ENCODE assay signal across 8 mouse cellular contexts in the genomic region with DNA sequence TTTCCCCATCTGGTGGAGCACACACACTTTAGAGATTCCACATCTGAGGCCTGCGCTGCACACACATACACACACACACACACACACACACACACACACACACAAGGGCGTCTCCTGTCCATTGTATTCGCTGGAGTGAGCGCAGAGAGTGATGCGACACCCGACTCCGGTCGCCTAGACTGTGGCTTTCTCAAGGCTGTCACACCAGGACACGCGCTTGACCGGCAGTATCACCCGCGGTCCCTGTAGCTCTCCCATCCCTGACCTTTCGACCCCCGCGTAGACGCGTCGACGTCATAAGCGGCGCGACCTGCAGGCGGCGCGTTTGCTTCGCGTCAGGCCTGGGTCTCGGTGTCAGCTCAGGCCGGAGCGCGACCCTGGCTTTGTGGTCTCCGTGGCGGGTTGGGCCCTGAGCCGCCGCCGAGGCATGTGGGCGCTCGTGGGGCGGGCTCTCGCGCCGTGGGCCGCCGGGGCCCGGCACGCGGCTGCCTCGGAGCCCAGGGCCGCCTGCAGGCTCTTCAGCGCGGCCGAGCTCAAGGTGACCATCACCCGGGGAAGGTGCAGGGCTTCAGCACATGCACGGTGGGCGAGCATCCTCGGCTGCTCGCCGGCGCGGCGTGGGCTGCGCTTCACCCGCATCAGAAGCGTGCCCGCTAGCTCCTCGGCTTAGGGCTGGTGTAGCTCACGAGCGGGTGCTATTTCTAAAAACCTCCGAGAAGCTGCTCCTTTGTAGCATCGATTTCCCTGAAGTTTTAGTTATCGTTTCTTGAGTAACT. TPM values are rescaled to one million over a fixed set of nuclear protein-coding genes. Genes with fewer than 3 reads are reported as not detected.
DNase-seq lines count a peak whose midpoint lies in the region; ATAC-seq lines count a peak whose summit lies in the region.

A gene (plus strand): TSS at position 296 of the 776 bp plus-strand sequence.

- peak within 1 kb of the TSS; percentile 75 for H3K4me3 ChIP-seq in hindbrain, embryonic 13.5 days

- peaks cover 15% of the 10 kb centered on the region for H3K36me3 ChIP-seq in hindbrain, embryonic 13.5 days

- H3K4me1 ChIP-seq in hindbrain, embryonic 13.5 days (replicated peaks) = peaks cover 10% of the 10 kb centered on the region

- ATAC-seq in hindbrain, embryonic 13.5 days (ENCODE audit: low FRiP score) = peak; percentile 95

- H3K27ac ChIP-seq in hindbrain, embryonic 13.5 days = peak within 1 kb of the TSS; percentile 92

- H3K9ac ChIP-seq in hindbrain, embryonic 13.5 days = peak within 1 kb of the TSS; percentile 94

- no peaks in the 10 kb centered on the region for H3K9me3 ChIP-seq in hindbrain, embryonic 13.5 days

- peak within 1 kb of the TSS; percentile 69 for H3K4me2 ChIP-seq in hindbrain, embryonic 13.5 days

- H3K27me3 ChIP-seq in hindbrain, embryonic 13.5 days = no peaks in the 10 kb centered on the region

- under 1% methylated on average over 71 of the region's 72 CpGs for WGBS in hindbrain, embryonic 13.5 days

- DNase-seq in NIH3T3 (ENCODE audit: low read depth) = peak; percentile 96
- peak; percentile 99 for DNase-seq in cerebellum, postnatal 10 days
- peak; percentile 90 to 95 for DNase-seq in frontal cortex, postnatal 14 days (ENCODE audit: low spot score in 2 of 2)
- peak; percentile 97 to 99 for DNase-seq in layer of hippocampus, postnatal 25 days (ENCODE audit: extremely low spot score in 1 of 2, low spot score in 1 of 2)
- peak; percentile 92 for DNase-seq in lung, postnatal 25 days (ENCODE audit: low spot score)
- peak; percentile 93 for DNase-seq in retina, embryonic 14.5 days (ENCODE audit: low spot score)
- DNase-seq in thymus, postnatal 4 days = peak; percentile 96

RNA-seq across cellular contexts. Expression of the gene that starts here (rescaled TPM):
- 48.4 and 54.2 TPM in 2 replicates for polyA plus RNA-seq in hindbrain, embryonic 13.5 days (2015; fragmentation: Nextera tagmentation; extraction: Ambion mirVana)
- total RNA-seq in layer of hippocampus, postnatal 25 days (2021) = 10 to 100 TPM; 22.0 to 27.4 TPM

Comparison
In these comparisons a context has a peak if more than half of its experiments do, and no peak if none do; other contexts are left out.
1. Peak in every context shown above with its lines: DNase-seq, ATAC-seq, H3K4me3 ChIP-seq and H3K27ac ChIP-seq.